Mouse (Mus musculus): Measurements from ENCODE around the gene Catsperz.

DNA sequence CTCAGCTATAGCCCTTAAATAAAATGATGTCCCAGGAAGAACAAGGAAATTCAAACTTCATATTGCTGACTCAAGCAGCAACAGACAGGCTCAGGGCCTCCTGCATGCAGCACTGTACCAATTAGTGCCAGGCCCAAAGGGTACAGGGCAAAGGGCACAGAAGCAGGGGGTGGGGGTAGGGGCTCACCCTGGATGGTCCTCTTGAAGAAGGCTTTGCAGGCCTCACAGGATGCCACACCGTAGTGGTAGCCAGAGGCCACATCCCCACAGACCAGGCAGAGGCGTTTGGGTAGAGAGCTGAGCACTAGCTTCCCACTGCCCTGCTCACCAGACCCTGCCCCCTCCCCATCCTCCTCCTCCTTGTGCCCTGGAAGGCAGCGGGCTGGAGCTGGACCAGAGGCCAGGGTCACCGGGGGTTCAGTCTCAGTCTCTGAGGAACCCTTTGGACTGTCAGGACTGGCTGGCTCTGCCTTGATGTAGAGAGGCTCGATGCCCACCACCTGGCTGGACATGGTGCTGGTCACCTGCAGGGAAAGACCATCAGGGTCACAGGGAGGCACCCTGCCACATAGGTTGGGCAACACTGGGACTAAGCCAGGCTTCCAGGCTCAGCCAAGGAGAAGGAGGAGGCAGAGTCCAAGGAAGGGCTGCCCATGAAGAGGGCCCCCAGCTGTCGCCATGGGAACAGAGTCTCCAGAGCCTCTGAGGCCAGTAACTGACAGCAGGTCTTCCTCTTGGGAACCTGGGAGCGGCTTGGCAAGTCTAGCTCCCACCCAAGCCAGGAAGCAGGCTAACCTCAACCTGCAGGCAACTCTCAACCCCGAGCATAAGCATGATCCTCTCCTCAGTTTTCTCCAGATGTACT lies 5.1 kb downstream of the Catsperz start:
- TF ChIP-seq CHD2 (IDR thresholded peaks at IDR 0.05; ENCODE audit: low read depth, low read length) (no peak), MAFK (IDR thresholded peaks at IDR 0.05; ENCODE audit: insufficient read depth, low read depth, low read length) (no peak), ZNF384 (IDR thresholded peaks at IDR 0.05; ENCODE audit: low read depth, low read length) (no peak), ZC3H11A (IDR thresholded peaks at IDR 0.05; ENCODE audit: borderline replicate concordance, low read depth, low read length) (no peak)

Data from ES-E14 (cell line).